Mouse (Mus musculus) right cerebral cortex, adult 18-20 months (tissue): ENCODE measurements around the gene Fam83c.

ENCODE experiments used
- DNase-seq: peaks from one replicate; pipeline ENCODE4 v3.0.0; 2022; ENCODE audit warnings: mixed read lengths

Fam83c gene

DNA sequence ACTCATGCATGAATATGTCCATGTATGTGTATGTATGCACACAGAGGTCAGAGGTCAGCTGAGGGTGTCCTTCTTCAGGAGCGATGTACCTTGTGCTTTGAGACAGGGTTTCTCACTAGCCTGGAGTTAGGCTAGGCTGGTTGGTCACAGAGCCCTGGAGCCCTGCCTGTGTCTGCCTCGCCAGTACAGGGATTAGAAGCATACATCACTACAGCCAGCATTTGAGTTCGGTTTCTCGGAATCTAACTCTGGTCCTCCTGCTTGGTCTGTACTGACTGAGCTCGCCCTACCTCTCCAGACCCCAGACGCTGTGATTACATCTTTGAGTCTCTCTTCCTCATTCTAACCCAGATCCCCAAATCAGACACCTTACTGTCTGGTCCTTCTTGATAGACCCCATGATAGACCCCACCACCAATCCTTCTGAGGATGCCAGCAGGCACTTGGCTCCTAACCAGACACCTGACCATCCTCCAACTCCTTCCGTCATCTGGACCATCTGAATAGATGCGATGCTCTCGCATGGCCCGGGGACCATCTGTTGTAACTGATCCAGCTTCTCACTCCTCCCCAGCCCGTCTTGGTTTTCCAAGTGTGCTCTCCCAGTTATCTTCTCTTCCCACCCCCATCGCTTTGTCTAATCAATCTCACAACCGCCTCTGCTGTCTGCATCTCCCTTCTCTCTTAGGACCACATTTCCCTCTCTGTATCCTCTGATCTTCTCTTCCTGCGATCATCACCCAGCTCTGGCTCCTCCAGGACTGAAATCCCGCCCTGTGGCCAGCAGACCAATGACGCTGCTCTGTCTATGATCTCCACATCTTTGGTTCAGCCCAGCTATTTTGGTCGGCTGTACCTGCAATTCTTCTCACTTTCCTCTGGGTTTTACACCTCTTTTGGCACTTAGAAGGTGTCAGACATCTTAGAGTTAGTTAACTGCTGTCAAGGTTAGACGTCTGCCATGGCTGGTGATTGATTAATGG lies 46.4 kb downstream of the Fam83c start:
- no peak for DNase-seq

GRCm38 (mm10) chr2:155786905-155787304 lies 47.7 kb downstream of the Fam83c start:
- DNase-seq: no peak

GRCm38 (mm10) chr2:155784534-155784933 lies 50.1 kb downstream of the Fam83c start:
- peak; percentile 78 for DNase-seq

DNA sequence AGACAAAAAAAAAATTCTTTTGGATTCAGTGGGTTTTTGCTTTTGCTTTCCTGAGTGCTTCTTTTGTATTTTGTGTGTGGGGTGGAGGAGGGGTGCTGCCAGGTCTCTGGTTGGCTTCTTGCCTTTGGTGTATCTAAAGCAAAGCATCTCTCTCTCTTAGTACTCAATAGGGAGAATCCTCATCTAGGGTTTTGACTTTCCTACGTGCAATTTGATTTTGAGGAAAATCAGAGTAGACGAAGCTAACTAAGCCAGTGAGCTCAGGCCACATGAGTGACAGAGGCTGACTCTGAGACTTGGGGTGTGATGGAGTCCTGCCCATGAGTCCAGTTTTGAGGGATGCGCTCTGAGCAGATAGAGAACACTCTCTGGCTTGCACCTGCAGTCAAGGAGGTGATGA lies 55.1 kb downstream of the Fam83c start:
- DNase-seq: no peak

GRCm38 (mm10) chr2:155779066-155779465 lies 55.6 kb downstream of the Fam83c start:
- no peak for DNase-seq

GRCm38 (mm10) chr2:155778004-155778403 lies 56.6 kb downstream of the Fam83c start:
- no peak for DNase-seq

GRCm38 (mm10) chr2:155777688-155777985 lies 57.0 kb downstream of the Fam83c start:
- no peak for DNase-seq
